Mouse (Mus musculus): Measurements from ENCODE around the gene Carmil1.

DNA sequence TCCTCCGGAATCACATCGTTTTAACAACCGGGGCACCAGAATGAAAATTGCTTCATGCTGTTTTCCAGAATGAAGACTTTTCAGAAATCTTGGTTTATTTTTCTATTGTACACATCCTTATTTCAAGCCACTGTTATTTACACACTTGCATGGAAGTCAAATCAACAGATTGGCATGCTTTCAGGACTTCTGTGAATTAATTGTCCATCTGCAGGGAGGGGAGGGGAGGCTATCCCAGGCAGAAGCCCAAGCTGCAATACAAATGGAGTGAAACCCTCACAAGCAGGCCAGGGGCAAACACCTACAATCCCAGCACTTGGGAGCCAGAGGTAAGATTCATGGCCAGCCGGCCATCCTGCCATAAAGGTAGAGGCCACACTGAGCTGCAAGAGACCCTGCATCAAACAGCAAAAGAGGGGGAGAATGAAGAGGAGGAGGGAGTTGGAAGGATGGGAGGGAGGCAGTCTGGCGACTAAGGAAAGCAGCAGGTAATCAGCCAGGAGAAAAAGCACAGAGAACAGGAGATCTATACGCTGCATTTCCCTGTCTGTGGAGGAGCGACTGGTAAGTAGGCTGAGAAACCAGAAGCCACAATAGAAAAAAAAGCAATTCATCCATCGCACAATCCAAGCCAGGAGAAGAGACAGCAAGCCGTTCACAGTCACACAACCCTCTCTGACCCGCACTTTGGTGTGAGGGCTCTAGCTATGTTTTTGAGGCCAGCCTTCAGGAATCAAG is 48.7 kb downstream of the Carmil1 start:
- TF ChIP-seq CTCF (IDR thresholded peaks at IDR 0.05) = no peak
- TF ChIP-seq POLR2A (IDR thresholded peaks at IDR 0.05; ENCODE audit: insufficient read depth, low read depth, low read length) = no peak
- no peak for TF ChIP-seq EP300 (IDR thresholded peaks at IDR 0.05; ENCODE audit: insufficient read depth, low read depth, low read length)
